Mouse (Mus musculus): Measurements from ENCODE around the gene C1rl.
"Not testable (repeated sequence)": the region's sequence is repeated elsewhere in the genome, so short reads cannot be mapped to it uniquely, and the experiment has no call there.

Gene C1rl

DNA sequence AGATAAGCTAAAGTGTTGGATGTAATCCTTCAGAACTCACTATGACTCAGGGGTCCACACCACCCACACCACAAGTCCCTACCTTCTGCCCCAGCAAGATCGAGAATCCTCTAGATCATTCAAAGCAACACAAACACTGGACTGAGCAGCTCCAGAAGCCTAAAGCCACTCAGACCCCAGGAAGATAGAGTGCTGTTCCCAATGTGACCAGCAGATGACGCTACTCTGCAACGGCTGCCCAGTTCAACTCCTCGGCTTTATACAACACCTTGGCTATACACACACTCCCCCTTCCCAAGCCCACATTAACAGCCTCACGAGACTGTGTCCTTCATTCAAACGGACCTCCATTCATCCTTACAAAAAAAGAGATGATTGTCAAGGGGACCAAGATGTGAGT lies 20.1 kb upstream of the C1rl start:
- 0 out of 2 replicates have a peak, but pooled peaks have one; percentile 66 for ATAC-seq (ENCODE audit: low TSS enrichment)

DNA sequence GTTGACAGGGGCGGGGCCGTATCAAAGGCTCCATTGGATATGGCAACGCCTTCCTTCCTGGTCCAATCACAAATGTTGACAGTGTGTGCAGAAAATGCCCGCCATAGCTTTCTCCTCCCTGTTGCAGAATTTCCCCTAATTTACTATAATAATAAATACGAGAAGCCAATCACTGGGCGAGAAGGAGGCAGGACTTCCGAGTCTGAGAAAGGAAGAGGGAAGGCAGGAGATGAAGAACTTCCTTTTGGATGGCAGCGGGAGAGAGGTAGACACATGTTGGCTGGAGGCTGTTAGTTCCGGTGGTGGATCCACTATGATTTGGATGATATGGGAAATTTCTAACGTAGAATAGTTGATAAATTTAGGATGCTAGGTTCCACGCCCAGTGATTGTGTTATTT lies 18.3 kb upstream of the C1rl start:
- no peak for ATAC-seq (ENCODE audit: low TSS enrichment)

DNA sequence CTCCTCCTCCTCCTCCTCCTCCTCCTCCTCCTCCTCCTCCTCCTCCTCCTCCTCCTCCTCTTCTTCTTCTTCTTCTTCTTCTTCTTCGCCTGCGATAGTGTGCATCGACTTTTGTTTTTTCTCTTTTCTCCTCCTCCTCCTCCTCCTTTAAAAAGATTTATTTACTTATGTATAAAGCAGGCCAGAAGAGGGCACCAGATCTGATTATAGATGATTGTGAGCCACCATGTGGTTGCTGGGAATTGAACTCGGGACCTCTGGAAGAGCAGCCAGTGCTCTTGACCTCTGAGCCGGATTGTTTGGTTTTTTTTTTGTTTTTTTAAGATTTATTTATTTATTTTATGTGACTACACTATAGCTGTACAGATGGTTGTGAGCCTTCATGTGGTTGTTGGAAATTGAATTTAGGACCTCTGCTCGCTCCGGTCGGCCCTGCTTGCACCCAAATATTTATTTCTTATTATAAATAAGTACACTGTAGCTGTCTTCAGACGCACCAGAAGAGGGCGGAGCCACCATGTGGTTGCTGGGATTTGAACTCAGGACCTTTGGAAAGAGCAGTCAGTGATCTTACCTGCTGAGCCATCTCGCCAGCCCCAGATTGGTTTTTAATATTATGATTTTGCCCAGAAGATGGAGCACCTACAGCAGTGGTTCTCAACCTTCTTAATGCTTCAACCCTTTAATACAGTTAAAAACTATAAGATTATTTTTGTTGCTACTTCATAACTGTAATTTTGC lies 17.4 kb upstream of the C1rl start:
- ATAC-seq (ENCODE audit: low TSS enrichment), result not testable (repeated sequence)

DNA sequence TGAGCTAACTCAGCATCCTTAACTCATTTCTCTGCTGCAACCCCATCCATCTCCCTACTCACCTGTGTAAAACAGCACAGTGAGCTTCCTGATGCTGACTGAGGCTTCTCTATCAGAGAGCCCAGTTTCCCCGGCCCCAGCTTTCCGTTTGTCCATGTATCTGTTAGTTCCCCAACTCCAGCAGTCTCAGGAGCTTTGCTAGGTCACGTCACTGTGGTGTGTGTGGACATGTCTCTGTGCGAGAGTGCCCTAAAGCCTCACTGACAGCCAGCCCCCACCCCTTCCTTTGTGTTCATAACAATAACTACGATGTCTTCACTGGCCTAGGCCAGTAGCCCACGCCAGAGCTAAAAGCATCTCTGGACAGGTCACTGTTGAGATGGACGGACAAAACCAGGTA lies 16.7 kb upstream of the C1rl start:
- ATAC-seq (ENCODE audit: low TSS enrichment), result no peak

DNA sequence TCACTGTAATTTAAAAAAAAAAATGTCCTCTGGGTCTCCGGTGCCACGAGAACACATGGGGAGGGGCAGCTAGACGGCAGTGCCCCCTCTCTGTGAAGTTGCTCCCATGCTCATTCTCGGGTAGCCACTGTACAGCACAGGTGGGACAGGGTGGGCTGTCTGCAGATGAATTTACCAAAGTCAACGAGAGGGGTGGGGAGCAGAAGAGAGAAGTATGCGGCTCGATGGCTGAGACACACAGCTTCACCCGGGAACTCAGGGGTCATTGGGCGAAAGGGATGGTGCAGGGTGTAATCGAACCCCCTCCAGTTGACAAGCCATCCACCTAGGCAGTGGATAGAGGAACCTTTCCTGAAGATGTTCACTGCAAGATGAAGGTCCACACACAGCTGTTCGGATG lies 16.1 kb upstream of the C1rl start:
- no peak for ATAC-seq (ENCODE audit: low TSS enrichment)

DNA sequence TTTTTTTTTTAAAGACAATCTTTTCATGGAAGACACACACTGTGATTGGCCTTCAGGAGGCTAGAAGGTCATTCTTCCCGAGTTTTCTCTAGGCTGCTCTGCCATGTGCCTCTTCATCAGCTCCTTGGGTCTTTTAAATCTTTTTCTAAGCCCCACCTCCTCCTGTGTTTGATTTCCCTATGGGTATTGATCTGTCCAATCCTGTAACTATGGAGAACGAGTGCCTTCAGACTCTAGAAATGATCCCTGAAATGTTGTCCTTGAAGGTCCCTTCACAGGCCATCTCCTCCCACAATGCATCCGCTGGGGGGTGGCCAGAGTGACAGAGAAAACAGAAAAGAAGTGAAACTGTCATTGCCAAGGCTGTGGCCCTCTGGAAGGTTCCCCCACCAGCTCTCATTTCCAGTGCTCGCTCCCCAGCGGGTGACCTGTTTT lies 15.7 kb upstream of the C1rl start:
- no peak for ATAC-seq (ENCODE audit: low TSS enrichment)

DNA sequence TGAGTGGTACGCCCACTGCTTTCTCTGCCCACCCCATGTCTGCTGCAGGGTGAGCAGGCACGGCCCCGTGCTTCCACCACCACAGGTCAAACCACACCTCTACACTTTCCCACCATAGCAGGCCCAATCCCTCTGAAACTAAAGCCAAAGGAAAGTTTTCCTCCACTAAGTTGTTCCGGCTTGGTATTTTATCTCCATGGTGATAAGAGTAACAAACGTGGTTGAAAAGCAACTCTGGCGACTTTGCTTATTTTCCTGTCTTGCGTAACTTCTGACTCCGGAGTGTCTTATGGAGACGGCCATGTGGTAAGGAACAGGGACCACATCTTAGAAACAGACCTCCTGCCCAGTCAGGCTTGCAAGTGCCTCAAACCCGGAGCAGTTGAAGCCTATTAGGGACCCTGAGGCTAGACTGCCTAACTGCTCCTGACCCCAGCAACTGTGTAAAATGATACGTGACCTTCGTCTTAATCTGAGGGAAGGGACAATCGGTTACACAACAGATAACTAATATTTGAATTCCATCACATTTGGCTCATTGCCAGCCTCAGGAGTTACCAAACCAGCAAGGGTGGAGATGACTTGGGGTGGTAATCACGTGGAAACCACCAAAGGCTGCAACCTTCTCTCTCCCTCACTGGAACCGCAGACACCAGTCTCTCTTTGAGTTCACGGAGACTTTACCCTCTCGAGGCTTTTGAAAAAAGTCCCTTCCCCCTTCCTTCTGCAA lies 14.8 kb upstream of the C1rl start:
- ATAC-seq (ENCODE audit: low TSS enrichment), result no peak

DNA sequence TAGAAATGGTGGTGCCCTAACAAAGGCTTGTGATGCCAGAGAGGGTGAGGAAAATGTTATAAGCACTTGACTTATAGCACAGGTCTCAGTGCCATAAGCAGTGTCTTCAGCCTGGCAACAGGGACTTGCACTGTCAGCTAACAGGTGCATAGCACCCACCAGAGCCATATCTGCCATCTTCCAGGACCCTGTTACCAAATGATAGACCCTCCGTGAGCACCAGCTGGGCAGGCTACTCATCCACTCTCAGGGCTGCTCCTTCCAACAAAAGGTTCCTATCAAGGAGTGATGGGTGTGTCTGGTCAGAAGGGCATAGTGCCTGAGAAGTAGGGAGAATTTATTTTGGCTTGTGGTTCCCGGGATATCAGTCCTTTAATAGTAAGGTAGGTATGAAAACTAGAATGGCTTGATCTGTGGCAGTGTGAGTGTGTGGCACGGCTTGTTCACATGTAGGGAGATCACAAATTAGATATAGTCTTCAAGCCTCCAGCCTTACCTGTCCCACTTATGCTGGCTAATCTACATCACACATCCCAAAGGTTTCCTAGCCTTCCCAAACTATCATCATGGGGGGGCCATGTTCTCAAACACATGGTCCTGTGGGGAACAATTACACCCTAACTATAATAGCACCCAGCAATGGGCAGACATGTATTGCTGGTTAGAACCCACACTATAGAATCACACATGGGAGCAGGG lies 13.9 kb upstream of the C1rl start:
- no peak for ATAC-seq (ENCODE audit: low TSS enrichment)

DNA sequence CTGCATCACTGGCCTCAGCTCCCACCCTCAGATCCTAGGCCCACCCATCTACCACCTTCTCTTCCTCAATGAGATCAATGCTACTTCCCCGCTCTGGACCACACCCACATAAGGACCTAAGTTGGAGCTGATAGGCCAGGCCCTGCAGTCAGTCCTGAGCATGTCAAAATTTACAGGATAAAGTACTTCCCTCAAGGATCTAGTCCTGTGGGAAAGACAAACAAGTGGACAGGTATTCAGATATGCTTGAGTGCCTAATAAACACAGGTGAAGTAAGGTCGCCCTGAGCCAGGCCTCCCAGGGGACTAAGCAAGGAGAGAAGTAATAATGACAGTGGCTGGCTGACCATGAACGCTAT lies 13.4 kb upstream of the C1rl start:
- no peak for ATAC-seq (ENCODE audit: low TSS enrichment)

DNA sequence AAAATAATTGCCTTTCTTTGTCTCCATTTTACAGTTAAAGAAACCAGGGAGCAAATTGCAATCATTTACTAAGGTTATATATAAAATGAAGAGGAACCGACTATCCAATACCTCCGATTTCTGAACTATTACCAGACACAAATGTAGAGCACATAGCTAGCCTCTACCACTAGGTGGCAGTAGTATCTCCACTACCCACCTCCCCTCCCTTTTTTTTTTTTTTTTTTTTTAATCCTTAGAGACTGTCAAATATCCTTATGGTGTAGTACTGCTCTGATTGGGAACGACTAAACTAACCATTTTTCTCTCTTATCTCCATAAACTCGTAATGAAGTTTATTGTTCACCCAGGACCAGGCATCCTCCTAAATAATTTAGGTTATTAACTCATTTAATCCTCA lies 12.6 kb upstream of the C1rl start:
- ATAC-seq (ENCODE audit: low TSS enrichment), result peak; percentile 35

DNA sequence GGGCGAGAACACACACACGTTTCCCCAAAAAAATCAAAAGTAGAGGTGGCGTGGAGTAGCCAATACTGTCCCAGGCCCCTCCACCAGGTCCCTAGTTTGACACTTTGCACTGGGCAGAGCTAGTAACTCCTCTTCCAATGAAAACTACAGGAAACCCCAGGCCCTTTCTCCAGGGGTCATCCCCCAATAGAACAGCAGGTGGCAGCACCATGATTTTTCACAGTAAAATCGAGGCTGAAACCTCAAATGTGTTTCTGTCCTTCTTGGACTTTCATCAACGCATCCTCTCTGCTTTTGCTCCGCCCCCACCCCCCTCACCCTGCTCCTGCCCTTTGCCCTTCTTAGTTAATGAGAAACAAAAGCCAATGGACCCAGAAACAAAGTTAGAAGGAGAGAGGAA lies 11.3 kb upstream of the C1rl start:
- ATAC-seq (ENCODE audit: low TSS enrichment), result peak; percentile 62

DNA sequence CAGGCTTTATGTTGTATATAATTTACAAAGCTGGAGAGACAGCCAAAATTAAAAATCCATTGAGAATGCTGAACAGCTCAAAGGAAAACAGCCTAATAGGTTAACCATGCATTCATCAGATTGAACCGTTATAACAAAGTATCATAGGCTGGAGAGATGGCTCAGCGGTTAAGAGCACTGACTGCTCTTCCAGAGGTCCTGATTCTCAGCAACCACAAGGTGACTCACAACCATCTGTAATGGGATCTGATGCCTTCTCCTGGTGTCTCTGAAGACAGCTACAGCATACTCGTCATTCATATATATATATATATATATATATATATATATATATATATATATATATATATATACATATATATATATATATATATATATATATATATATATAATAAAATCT lies 9.1 kb upstream of the C1rl start:
- not testable (repeated sequence) for ATAC-seq (ENCODE audit: low TSS enrichment)

DNA sequence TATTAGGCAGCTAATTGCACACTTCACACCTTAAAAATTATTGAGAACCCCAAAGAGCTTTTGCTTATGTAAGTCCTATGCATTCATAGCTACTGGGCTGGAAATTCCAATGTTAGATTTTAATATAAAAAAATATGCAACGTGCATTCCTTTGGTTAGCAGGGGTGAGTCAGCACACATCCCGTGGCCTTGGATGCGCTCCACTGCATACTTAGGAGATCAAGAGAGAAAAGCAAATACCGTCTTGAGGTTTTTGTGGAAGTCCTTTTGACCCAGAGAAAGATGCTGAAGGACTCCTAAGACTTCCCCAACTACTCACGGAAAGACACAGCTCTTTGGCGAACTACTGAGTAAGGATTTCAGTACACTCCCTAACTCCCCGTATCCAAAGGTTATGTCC lies 8.1 kb upstream of the C1rl start:
- no peak for ATAC-seq (ENCODE audit: low TSS enrichment)

DNA sequence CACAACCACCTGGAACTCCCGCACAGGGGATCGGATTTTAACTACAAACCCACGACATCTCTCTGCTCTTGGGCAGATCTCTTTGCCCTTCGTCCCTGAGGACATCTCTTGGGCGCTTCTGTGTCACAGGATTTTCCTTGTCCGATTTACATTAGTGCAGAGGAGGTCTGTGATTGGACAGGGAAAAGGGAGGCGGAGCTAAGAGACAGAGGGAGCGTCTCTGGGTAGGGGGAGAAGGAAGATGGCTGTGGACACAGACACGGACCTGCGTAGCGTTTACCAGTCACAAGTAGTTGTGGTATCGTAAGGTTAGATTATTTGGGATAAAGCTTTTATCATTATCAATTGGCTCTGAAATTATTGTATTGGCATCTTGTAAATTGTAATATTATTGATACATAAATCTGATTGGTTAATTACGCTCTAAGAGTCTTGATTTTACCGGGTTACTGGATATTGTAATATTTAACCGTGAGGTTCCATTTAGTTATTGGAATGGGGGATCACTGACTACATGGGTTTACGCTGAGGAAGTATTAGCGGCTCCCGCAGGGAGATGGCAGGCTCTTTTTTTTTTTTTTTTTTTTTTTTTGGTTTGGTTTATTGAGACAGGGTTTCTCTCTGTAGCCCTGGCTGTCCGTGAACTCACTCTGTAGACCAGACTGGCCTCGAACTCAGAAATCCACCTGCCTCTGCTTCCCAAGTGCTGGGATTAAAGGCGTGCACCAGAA lies 7.3 kb upstream of the C1rl start:
- peak; percentile 86 for ATAC-seq (ENCODE audit: low TSS enrichment)

DNA sequence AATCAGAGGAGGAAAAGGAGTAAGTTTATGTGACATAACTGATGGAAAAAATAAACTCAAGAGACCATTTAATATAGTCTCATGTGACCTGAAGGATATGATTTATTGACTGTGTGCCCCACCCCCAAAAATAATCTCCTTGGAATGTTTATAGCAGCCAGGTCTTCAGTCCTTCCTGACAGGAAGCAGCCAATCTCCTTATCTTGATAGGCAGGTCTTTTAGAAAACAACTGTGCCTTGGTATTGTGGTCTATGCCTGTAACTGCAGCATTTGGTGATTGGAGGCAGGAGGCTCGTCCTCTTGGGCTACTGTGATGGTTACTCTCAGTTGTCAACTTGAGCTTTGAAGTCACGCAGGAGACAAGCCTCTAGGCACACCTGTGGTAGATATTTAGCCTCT lies 5.4 kb upstream of the C1rl start:
- ATAC-seq (ENCODE audit: low TSS enrichment), result no peak

DNA sequence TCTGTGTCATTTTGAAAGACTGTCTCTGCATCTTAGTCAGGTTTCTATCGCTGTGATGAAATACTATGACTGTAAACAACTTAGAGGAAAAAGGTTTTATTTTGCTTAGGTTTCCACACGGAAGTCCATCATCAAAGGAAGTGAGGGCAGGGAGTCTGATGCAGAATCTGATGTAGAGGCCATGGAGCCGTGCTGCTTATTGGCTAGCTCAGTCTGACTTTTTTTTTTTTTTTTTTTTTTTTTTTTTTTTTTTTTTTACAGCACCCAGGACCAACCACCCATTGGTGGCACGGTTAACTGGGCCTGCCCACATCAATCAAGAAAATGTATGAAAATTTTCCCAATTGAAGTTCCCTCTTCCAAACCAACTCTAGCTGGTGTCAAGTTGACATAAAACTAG lies 4.0 kb upstream of the C1rl start:
- no peak for ATAC-seq (ENCODE audit: low TSS enrichment)

DNA sequence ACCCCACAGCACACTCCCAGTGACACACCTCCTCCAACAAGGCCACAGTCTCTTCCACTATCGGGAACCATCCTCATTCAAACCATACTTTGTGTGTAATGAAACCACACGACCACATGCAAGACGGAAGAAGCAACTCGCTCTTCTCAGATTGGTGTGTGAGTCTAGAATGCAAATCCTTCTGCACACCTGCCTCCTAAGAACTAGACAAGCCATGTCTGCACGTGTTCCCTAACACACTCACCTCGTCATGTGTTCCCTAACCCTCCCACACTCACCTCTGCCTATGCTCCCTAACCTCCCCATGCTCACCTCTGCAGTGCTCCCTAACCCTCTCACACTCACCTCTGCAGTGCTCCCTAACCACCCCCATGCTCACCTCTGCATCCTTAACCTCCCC lies 1.5 kb upstream of the C1rl start:
- no peak for ATAC-seq (ENCODE audit: low TSS enrichment)

DNA sequence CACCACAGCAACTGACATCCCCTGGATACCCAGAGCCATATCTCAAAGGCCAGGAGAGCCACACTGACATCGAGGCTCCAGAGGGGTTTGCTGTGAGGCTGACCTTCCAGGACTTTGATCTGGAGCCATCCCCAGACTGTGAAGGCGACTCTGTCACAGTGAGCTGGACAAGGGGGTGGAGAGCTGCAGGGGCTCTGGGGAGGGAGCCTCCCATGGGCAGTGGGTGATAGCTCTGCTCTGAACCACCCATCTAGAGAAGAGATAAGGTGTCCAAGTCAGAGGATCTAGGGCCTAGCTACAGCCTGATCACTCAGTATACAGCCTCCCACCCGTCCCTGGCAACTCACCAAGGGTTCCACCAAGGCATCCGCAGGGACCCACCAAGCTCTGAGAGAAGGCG lies 973 bp downstream of the C1rl start:
- no peak for ATAC-seq (ENCODE audit: low TSS enrichment)

DNA sequence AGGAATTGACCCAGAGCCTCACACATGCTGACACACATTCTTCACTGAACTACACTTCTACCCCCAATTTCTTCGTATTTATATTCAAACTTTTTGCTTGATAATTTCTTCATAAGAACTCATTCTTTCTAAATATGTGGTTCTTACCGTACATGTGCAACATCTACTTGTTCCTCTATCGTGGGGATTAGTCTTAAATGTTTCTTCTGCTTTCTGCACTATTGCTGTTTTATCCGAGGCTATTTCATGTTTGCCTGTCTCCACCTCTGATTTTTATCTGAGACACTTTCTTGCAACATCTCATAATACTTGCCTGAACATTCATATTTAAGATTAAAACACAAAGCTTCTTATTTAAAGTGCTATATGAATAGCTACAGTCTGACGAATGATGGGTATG lies 3.1 kb downstream of the C1rl start:
- no peak for ATAC-seq (ENCODE audit: low TSS enrichment)

DNA sequence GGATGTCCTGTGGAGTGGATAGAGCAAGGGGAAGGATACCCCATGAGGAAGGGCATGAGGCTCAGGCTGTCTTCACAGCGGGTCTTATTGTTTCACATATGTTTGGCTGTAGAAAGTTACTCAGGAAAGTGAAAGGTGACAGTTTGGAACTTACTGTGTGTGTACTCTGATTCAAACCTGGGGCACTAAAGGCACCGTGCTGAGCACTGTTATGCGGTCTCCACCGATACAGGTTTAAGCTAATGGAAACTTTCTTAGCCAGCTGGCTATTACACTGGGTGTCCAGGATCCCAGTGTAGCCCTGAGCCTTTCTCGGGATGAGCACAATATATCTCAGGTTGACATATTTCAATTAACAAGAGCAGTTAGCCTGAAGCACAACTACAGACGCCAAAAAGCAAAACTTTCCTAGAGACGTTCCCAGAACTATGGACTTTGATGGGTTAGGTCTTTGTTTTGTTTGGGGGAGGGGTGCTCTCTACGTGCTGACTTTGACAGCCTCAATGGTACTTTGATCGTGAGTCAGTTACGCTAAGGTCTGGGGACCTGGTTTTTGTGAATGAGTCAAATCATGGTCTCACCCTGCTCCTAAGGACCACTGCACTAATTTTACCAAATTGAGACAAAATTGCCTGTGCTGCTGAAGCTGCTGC lies 7.1 kb downstream of the C1rl start:
- ATAC-seq (ENCODE audit: low TSS enrichment), result no peak

DNA sequence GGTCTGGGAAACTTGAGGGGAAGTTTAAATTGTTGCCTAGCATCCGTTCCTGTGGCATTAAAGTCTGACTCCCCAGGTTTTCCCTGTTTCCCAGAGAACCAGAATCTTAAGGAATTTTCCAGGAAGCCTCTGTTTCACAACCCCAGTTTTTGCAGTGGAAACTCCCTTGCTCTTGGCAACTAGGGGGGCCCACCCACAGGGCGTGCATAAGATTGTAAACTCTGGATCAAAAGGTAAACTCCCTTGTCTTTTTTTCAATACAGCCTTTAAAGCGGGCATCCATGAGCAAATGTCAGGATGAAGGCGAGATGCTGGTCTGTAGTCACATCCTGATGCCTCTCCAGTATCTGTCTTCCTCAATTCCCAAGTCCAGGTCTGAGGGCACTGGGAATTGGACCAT lies 8.6 kb downstream of the C1rl start:
- no peak for ATAC-seq (ENCODE audit: low TSS enrichment)

DNA sequence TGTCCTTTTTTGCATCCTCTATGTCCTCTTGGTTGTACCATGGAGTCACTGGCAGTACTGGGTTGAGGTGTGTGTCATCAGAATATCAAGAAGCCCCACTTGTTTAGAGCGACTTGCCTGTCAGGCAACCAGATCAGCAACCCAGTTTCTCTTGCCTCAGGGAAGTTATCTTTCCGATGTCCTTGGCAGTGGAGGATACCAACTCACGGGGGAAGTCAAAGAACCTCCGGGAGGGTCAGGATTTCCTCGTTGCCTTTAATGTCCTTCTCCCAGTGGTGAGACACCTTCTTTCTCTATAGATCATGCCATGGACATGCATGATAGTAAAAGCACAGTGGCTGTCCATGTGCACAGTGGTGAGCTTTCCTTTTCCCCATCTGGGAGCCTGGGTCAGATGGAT lies 9.1 kb downstream of the C1rl start:
- no peak for ATAC-seq (ENCODE audit: low TSS enrichment)

Measured in frontal cortex, adult (tissue).